Mouse (Mus musculus) liver, embryonic 15.5 days (tissue): ENCODE results near the gene Tpst1. TPM values are rescaled to one million over a fixed set of nuclear protein-coding genes. Genes with fewer than 3 reads are reported as not detected.

ENCODE experiments used
- polyA plus RNA-seq: library from polyadenylated mRNA; unstranded; fragments of >200 nt; fragmentation: Nextera tagmentation; extraction: Ambion mirVana; gene quantifications from 2 replicates; pipeline ENCODE4 v1.2.1, GENCODE M21; 2015

Gene Tpst1
- polyA plus RNA-seq, 1 experiment from 2014 or later: 22.6 TPM

Other genes starting within 250 kb of the Tpst1 start
- gene Sumf2, start 226.3 kb upstream of the Tpst1 start, polyA plus RNA-seq: 17.6 and 18.5 TPM in 2 replicates
- gene Chchd2, start 185.9 kb upstream of the Tpst1 start, polyA plus RNA-seq: 519 and 524 TPM in 2 replicates
- 0.62 and 0.69 TPM in 2 replicates for gene Zbed5, start 177.6 kb upstream of the Tpst1 start, polyA plus RNA-seq
- gene Phkg1, start 174.8 kb upstream of the Tpst1 start, polyA plus RNA-seq: 0.10 and 0.20 TPM in 2 replicates
- gene Nupr1l, start 164.8 kb upstream of the Tpst1 start, polyA plus RNA-seq: 0.29 and 0.67 TPM in 2 replicates
- gene Vkorc1l1, start 131.4 kb upstream of the Tpst1 start, polyA plus RNA-seq: 18.4 and 21.7 TPM in 2 replicates
- 32.5 and 34.1 TPM in 2 replicates for gene Gusb, start 70.3 kb upstream of the Tpst1 start, polyA plus RNA-seq
- 53.1 and 57.8 TPM in 2 replicates for gene Asl, start 44.1 kb upstream of the Tpst1 start, polyA plus RNA-seq
- 23.1 and 24.0 TPM in 2 replicates for gene Crcp, start 44.0 kb upstream of the Tpst1 start, polyA plus RNA-seq
- 6.0 and 6.6 TPM in 2 replicates for gene Kctd7, start 71.5 kb downstream of the Tpst1 start, polyA plus RNA-seq
- gene Rabgef1, start 98.5 kb downstream of the Tpst1 start, polyA plus RNA-seq: 22.7 and 25.2 TPM in 2 replicates
- gene Tmem248, start 143.8 kb downstream of the Tpst1 start, polyA plus RNA-seq: 22.7 and 26.2 TPM in 2 replicates
- 42.5 and 46.6 TPM in 2 replicates for gene Sbds, start 182.2 kb downstream of the Tpst1 start, polyA plus RNA-seq
- 10.9 and 11.2 TPM in 2 replicates for gene Tyw1, start 182.3 kb downstream of the Tpst1 start, polyA plus RNA-seq